Mouse (Mus musculus) spleen, adult 2 months (tissue): ENCODE data around the gene Pphln1.

Experiments
- CTCF ChIP-seq: fragments of 200-500 bp; IDR thresholded peaks from 2 replicates; pipeline ENCODE4 v1.5.1; 2011; ENCODE audit warnings: mild to moderate bottlenecking, inconsistent platforms; ENCODE audit not compliant: insufficient read depth, insufficient read length, insufficient replicate concordance; ENCODE audit errors: extremely low read depth
- POLR2A ChIP-seq: fragments of 200-500 bp; IDR thresholded peaks from 2 replicates; pipeline ENCODE4 v1.6.1; 2011; ENCODE audit warnings: low read depth, low read length, inconsistent platforms

- TF ChIP-seq POLR2A, result no peak
- no peak for TF ChIP-seq CTCF
These were observed 39.6 kb upstream of the Pphln1 start for GRCm38 (mm10) chr15:93358346-93359095.
